Mouse (Mus musculus): Measurements from ENCODE around the gene Glrx2. TPM values are rescaled to one million over a fixed set of nuclear protein-coding genes. Genes with fewer than 3 reads are reported as not detected.
A peak's percentile ranks its signal among the peaks of the same experiment; 100 is the strongest.

Glrx2 gene
- total RNA-seq, 2 experiments from 2014 or later = 70.1 to 76.4 TPM

DNA sequence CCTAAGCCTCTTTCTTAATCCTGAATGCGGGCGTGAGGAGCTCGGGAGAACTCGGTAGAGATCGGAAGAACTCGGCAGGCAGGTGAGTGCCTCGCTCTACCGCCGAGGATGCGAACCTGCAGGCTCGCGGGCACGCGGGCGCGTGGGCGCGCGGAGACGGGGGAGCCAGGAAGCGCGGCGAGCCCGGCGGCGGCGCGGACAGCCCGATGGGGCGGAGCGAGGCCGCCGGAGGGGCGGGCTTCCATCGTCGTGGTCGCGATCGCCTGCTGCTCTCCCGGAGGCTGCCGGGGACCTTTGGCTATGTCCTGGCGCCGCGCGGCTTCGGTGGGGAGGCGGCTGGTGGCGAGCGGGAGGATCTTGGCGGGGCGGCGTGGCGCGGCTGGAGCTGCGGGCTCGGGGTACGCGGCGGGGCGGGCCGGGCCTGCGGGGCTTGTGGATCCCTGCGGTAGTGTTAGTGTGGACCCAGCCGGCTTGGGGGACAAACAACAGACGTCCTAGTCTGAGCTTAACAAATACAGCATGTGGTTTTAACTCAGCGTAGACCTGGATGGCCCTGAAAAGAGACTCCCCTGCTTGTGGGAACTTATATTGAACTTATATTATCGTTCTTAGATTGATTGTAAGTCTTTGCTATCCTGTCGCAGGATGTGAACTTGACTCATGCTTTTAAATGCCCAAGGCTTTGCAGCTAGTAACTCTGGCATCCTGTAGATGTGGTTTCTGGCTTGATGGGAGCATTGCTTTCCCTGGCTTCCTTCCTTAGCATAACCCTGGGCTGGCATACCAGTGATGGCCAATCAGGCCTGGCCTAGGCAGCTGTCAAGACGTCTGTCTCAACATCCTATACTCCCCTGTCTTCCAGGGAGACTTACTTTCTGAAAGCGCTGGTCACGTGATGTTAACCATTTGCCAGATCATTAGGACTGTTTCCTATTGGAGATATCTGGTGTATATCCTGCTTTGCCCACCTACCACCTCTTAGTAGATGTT lies 23.5 kb downstream of the Glrx2 start:
- DNase-seq = peak; percentile 81
- intact Hi-C loops (cut with DNase I; ENCODE audit: low total_unique reads) = loop anchor here (5.0 kb wide), 1 partner anchor 37 kb away; the partner anchor contains the start of gene Cdc73

DNA sequence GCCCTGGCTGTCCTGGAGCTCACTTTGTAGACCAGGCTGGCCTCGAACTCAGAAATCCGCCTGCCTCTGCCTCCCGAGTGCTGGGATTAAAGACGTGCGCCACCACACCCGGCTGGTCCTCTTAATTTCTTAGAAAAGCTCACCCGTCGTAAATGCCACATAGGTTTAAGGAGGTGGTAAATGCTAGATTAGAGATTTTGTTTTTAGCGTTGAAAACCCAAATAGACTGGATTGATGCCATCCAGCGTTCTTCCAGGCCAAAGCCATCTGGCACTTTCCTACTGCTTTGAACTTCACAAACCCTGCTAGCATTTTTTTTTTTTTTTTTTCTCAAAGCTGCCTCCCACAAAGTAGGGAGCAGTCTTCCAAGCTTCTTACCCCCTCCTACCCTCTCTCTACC lies 24.4 kb downstream of the Glrx2 start:
- DNase-seq = no peak
- intact Hi-C loops (cut with DNase I; ENCODE audit: low total_unique reads) = no loop called here

DNA sequence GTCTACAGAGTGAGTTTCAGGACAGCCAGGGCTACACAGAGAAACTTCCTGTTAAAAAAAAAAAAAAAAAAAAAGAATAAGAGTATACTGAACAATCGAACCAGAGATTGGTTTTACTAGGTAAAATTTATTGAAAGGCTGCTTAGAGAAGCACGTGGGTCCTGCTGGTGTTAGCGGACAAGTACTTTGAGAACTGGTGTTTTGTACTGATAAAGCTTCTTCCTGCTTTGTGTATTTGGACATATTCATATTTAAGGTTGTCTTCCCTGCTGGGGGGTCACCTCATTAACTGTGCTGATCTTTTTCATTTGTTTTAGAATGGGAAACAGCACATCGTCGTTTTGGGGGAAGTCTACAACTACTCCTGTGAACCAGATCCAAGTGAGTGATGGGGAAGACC lies 25.2 kb downstream of the Glrx2 start:
- intact Hi-C loops (cut with DNase I; ENCODE audit: low total_unique reads) = no loop called here
- no peak for DNase-seq

DNA sequence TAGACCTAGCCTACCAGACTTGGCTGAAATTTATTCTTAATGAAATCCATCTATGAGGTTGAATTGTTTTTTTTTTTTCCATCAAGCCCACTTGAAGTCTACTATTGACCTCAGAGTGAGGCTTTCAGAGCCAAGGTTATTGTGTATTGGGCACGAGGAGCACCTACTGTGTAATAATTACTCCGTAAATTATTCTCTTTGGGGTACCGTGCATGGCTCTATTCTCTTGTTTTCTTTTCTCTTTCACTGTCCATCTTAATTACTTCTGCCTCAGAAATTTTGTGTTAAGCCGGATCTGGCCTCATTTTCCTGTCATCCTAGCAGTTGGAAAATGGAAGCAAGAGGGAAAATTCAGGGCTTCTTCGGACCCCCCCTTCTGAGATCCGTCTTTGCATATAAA lies 26.0 kb downstream of the Glrx2 start:
- intact Hi-C loops (cut with DNase I; ENCODE audit: low total_unique reads) = no loop called here
- no peak for DNase-seq

DNA sequence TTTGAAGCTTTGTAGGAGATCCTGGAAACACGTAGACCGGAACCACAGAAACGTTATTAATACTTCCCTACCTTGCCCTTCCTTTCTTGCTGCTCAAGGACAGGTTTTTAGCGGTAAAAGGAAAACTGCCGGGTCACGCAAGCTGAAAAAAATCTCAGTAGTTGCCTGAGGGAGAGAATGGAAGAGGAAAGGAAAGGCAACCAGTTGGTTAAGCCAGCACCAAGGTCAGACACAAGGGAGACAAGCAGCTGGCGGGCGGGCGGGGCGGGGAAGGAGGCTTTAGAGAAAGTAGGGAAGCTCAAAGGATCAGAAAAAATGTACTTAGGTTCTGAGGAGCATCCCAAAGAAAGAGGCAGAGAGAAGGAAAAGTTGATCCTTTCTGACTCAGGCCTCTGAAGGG lies 29.7 kb downstream of the Glrx2 start:
- DNase-seq = no peak
- intact Hi-C loops (cut with DNase I; ENCODE audit: low total_unique reads) = no loop called here

DNA sequence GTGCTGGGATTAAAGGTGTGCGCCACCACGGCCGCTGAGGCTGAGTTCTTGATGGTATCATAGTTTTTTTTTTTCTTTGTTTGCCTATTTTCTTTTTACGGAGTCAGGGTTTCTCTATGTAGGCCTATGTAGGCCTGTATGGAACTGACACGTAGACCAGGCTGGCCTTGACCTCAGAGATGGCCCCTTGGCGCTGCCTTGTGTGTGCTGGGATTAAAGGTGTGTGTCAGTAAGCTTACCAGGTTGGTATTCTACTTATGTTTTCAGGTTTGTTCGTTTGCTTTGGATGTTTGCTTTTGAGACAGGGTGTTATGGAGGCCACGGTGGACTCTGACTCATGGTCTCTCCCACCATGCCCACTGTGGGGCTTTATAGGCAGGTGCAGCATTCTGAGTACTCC lies 46.0 kb downstream of the Glrx2 start:
- intact Hi-C loops (cut with DNase I; ENCODE audit: low total_unique reads) = no loop called here
- no peak for DNase-seq

DNA sequence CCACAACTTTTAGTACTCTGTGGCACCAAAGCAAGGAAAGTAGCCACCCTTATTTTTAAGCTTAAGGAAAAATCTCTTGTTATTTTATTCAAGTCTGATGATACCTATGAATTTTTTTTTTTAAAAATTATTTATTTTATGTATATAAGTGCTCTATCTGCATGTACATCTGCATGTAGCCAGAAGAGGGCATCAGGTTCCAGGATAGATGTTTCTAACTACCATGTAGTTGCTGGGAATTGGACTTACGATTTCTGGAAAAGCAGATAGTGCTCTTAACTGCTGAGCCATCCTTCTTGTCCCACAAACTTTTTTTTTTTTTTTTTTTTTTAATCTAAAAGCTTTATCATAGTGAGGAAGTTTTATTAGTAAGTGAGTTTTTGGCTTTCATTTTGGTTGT lies 48.3 kb downstream of the Glrx2 start:
- intact Hi-C loops (cut with DNase I; ENCODE audit: low total_unique reads) = no loop called here
- no peak for DNase-seq

DNA sequence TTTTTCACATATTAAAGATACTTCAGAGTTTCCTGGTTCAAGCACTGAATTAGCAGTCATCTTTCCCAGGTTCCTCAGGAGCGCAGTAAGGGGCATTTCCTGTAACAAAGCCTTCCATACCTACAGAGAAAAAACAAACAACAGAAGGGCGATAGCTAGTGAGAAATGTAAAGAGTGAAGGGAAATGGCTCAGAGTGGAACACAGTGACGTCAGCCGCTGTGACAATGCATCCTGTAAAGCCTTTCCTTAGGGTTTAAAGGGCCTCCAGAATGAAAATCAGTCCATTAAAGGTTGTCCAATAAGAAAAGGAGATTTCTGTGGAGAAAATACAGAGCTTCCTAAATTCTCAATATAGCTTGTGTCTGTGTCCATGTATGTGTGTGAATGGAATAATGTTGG lies 49.7 kb downstream of the Glrx2 start:
- no peak for DNase-seq
- intact Hi-C loops (cut with DNase I; ENCODE audit: low total_unique reads) = no loop called here

DNA sequence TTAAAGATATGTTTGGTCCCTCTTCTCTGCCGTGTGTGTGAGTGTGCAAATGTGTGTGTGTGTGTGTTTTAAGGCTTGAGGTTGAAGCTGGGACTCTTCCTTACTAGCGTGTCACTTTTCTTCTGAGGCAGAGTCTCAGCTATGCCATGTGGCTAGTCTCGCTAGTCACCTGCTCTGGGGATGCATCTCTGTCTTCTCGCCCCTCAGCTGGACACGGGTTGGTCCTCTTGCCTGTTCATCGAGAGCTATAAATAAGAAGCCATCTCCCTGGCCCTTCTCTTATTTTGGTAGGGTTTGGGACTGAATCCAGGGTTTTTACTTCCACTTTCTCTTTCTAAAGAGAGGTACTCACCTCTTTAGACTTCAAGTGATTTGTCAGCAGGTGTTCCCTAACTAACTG lies 50.1 kb downstream of the Glrx2 start:
- intact Hi-C loops (cut with DNase I; ENCODE audit: low total_unique reads) = no loop called here
- no peak for DNase-seq

DNA sequence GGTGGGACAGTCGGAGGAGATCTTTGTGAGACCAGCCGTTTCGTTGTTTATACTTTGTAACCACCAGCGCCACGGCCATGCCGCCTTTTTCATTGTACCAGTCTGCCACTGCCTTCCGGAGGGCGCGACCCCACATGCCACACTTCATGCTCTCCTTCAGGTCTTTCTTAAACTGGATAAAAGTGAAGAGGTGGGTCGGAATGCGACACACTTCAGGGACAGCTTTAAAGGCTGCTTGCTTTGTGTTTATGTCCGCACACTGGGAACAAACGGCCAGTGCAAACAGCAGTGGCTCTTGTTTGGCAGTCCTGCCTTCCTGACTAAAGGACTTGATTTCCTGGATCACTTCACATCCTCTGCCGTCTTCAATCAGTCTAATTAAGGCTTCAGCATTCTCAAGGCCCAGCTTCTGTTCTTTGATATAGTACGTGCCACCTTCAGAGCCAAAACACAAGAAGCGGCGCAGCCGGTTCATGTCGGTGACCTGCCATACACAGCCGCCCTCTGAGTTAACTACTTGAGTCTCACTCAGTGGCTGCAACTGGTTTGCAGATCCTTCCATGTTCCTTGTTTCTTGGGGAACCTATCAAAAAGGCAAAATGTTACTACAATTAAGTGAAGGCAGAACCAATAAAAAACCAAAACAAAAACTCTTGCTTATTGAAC lies 54.4 kb downstream of the Glrx2 start:
- no peak for DNase-seq
- intact Hi-C loops (cut with DNase I; ENCODE audit: low total_unique reads) = no loop called here

DNA sequence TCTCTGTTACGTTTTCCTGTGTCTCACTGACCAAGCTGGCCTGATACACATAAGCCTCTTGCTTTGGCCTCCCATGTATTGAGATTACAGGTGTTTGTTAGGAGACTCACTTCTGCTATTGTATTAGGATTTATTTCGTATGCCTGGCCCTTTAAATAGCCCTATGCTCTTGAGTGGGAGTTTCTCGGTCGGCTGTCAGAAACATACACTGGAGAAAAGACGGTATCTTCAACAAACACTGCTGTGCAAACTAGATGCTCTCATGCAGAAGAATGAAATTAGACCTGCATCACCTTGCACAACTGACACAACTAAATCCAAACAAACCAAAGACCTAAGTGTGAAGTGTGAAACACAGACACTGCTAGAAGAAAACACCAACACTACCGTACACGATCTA lies 56.9 kb downstream of the Glrx2 start:
- intact Hi-C loops (cut with DNase I; ENCODE audit: low total_unique reads) = no loop called here
- no peak for DNase-seq

DNA sequence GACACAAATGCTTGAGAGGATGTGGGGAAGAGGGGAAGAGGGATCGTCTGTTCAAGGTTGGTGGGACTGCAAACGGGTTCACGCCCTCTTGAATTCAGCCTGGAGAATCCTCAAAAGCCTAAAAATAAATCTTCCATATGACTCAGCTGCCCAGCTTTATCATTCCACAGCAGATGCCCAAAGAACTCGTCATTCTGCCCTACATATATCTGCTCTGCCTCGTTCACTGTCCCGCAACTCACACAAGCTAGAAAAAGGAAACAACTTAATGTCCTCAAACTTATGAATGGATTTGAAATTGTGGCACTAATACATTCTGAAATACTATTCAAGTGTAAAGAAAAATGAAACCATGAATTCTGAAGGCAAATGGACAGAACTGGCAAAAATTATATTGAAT lies 57.8 kb downstream of the Glrx2 start:
- DNase-seq = no peak
- intact Hi-C loops (cut with DNase I; ENCODE audit: low total_unique reads) = no loop called here

DNA sequence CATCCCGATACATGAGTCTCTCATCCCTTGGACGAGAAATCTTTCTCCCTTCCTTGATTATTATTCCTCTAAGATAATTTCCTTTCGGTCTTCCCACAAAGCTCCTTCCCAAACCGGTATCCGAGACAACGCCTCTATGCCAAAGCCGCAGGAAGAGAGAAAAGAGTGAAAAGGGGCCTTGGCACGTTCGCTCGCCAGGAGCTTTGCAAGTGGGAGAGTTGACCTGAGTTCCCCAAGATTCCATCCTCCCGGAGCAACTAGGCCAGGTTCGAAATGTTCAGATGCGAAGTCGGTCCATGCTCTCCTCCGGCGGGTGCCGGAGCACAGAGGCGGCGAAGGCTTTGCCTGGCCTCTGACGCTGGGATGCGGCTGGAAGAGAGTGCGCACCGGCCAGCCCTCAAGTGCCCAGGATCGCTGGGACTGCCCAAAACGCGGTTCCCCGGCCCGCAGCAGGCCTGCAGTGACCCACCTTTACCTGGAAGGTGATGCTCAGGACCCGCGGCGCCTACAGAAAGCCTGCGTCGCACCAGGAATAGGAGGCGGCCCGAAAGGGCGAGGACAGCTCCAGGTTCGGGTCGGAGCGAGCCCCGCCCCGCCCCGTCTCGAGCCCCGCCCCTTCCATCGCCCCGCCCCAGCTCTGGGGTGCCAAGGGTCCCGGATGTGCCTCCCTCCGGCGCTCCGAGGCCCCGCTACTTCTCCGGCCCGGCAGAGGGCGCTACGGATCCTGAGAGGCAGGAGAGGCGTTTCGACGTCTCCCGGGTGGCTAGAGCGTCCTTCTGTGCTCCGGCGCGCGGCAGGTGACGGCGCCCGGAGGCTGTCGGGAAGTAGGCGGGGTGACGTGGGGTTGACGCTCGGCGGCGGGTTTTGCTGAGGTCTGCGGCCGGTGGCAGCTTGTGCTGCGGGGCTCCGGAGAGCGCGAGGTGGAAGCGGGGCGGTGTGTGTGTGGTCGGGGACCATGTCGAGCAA lies 60.6 kb downstream of the Glrx2 start, which contains the start of the genes Trove2 and Uchl5:
Gene Trove2 (minus strand): TSS at position 623 of the 966 bp plus-strand sequence.
Gene Uchl5 (plus strand): TSS at position 827 of the 966 bp plus-strand sequence.
- intact Hi-C loops (cut with DNase I; ENCODE audit: low total_unique reads) = no loop called here
- DNase-seq = peak; percentile 98

DNA sequence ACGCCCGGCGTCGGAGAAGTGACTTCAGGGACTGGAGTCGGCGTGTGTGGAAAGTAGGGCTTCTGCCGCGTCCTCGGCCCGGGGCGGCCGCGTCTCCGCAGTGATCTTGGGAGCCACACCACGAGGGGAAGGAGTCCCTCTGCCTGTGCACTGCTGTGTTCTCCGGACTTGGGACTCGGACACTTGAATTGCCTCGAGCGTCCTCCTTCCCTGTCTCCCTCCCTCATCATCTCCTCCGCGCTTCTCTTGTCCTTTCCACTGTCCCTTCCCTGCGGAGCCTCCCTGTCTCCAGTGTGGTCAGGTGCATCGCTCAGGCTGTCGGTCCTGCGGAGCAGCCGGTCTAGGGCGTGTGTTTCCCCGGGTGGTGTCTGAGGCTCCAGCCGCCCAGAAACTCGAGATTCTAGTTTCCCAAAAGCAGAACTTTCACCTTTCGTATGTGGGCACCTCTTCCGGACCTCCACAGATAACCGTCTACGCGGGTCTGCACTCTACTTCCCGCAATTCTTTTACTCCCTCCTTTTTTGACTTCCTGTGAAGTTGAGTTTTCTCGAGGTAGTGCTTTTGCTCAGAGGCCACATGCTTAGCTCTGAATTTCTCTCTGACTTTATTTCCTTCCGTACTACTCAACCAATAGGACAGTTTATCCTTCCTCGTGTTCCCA lies 61.5 kb downstream of the Glrx2 start:
- no peak for DNase-seq
- intact Hi-C loops (cut with DNase I; ENCODE audit: low total_unique reads) = no loop called here

DNA sequence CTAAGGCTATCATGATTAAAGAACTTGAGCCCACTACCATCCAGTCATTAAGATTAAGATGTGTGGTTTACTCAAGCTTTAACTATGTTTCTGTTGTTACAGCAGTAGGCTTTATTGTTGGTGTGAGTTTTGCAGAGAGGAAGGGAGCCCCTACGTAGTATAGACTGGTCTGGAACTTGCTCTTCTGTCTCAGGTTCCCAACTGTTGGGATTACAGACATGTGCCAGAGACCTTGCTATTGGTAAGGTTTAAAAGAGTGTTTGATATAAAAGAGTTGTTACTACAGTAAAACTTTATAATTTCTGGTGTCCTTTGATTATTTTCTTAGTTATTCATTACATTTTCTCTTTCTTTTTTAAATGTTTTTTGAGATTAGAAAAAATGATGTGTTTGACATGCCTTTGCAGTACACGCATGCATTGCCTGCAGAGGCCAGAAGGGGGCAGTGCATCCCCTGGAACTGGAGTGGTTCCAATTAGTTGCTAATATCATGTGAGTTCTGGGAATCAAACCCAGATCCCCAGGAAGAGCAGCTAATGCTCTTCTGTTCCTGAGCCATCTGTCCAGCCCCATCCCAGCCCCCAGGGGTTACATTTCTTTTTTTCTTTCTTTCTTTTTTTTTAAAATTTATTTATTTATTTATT lies 72.6 kb downstream of the Glrx2 start:
- no peak for DNase-seq

More for the DNA sequence above, 72.6 kb downstream of the Glrx2 start:
- intact Hi-C loops (cut with DNase I; ENCODE audit: low total_unique reads) = no loop called here
